Mouse (Mus musculus) CH12.LX (cell line): ENCODE measurements at regions not wholly inside any gene's neighbourhood (a gene's known extent, or its start where the extent isn't known, plus 50 kb on each side); places are given as distances from the start of the nearest gene placed in this dataset.
A peak's percentile ranks its signal among the peaks of the same experiment; 100 is the strongest.

Experiments used
- DNase-seq: peaks from one replicate; pipeline ENCODE4 v3.0.0-alpha.2; 2013; ENCODE audit errors: extremely low read depth
- H3K27ac ChIP-seq: 2 replicates; pipeline ENCODE4 v1.5.1; 2012; ENCODE audit warnings: low read depth, mild to moderate bottlenecking, control low read depth, moderate library complexity; ENCODE audit not compliant: insufficient read depth
- H3K27me3 ChIP-seq: replicated peaks from 2 replicates; pipeline ENCODE3; 2012; ENCODE audit warnings: inconsistent platforms
- H3K36me3 ChIP-seq, 2 experiments: replicated peaks in 1 of 2; 2 replicates each; pipeline versions ENCODE3 to v1.6.1; 2012; ENCODE audit warnings: inconsistent platforms in 1 of 2, low read length in 1 of 2, mild to moderate bottlenecking in 1 of 2, mixed read lengths in 1 of 2, moderate library complexity in 1 of 2; ENCODE audit not compliant: control insufficient read depth in 1 of 2, insufficient read depth in 1 of 2
- H3K4me1 ChIP-seq, 2 experiments: 2 replicates each; pipeline ENCODE4 v1.6.1; 2012; ENCODE audit warnings: inconsistent platforms in 1 of 2, moderate library complexity in 1 of 2; ENCODE audit not compliant: insufficient read depth in 2 of 2, control insufficient read depth in 1 of 2
- H3K4me2 ChIP-seq: 2 replicates; pipeline ENCODE4 v1.6.1; 2012; ENCODE audit warnings: low read depth, mild to moderate bottlenecking, control low read depth; ENCODE audit not compliant: poor library complexity, insufficient read depth, severe bottlenecking
- H3K4me3 ChIP-seq, 3 experiments: fragments of 150-350 bp in 1 of 3; sonication (generic) in 1 of 3; replicated peaks in 1 of 3; 2 replicates each; pipeline versions ENCODE3 to v1.5.1; 2011 to 2012; ENCODE audit warnings: low read depth in 2 of 3, low read length in 2 of 3, mild to moderate bottlenecking in 2 of 3, moderate library complexity in 2 of 3, control low read depth in 1 of 3, improper control_type of control experiment in 1 of 3, inconsistent platforms in 1 of 3, mixed read lengths in 1 of 3; ENCODE audit not compliant: poor library complexity in 1 of 3
- H3K79me2 ChIP-seq: replicated peaks from 2 replicates; pipeline ENCODE4 v1.6.1; 2012; ENCODE audit warnings: mild to moderate bottlenecking, moderate library complexity; ENCODE audit not compliant: control insufficient read depth, poor library complexity, insufficient read depth, severe bottlenecking; ENCODE audit errors: extremely low read depth
- H3K9ac ChIP-seq: 2 replicates; pipeline ENCODE4 v1.6.1; 2012; ENCODE audit warnings: low read depth, mild to moderate bottlenecking, control low read depth, moderate library complexity; ENCODE audit not compliant: insufficient read depth
- H3K9me3 ChIP-seq: replicated peaks from 2 replicates; pipeline ENCODE3; 2012; ENCODE audit warnings: low read length, inconsistent platforms, mixed read lengths
- E2F4 ChIP-seq: IDR thresholded peaks from 2 replicates; pipeline ENCODE4 v1.6.1; 2011; ENCODE audit warnings: low read depth, low read length, improper control_type of control experiment; ENCODE audit not compliant: insufficient replicate concordance
- EP300 ChIP-seq: IDR thresholded peaks from 2 replicates; pipeline ENCODE4 v1.6.1; 2011; ENCODE audit warnings: low read length, improper control_type of control experiment
- IRF4 ChIP-seq: IDR thresholded peaks from 2 replicates; pipeline ENCODE4 v1.6.1; 2014; ENCODE audit warnings: low read depth, mild to moderate bottlenecking, inconsistent platforms, low read length, improper control_type of control experiment
- JUN ChIP-seq: IDR thresholded peaks from 2 replicates; pipeline ENCODE4 v1.6.1; 2011; ENCODE audit warnings: low read depth, mild to moderate bottlenecking, low read length, improper control_type of control experiment, moderate library complexity; ENCODE audit not compliant: insufficient read depth
- KAT2A ChIP-seq: IDR thresholded peaks from 2 replicates; pipeline ENCODE4 v1.6.1; 2012; ENCODE audit warnings: low read length, improper control_type of control experiment, inconsistent platforms; ENCODE audit not compliant: insufficient replicate concordance
- MYC ChIP-seq: IDR thresholded peaks from 2 replicates; pipeline ENCODE4 v1.6.1; 2011; ENCODE audit warnings: low read depth, mild to moderate bottlenecking, improper control_type of control experiment, low read length
- NELFE ChIP-seq: IDR thresholded peaks from 2 replicates; pipeline ENCODE4 v1.6.1; 2011; ENCODE audit warnings: low read depth, low read length, improper control_type of control experiment
- NRF1 ChIP-seq: IDR thresholded peaks from 2 replicates; pipeline ENCODE4 v1.6.1; 2014; ENCODE audit warnings: low read depth, mild to moderate bottlenecking, inconsistent platforms, low read length, improper control_type of control experiment, moderate library complexity
- POLR2A ChIP-seq: IDR thresholded peaks from 2 replicates; pipeline ENCODE4 v1.6.1; 2011; ENCODE audit warnings: low read depth, mild to moderate bottlenecking, improper control_type of control experiment, low read length
- POLR2AphosphoS2 ChIP-seq: IDR thresholded peaks from 2 replicates; pipeline ENCODE4 v1.6.1; 2011; ENCODE audit warnings: low read depth, low read length, improper control_type of control experiment
- RCOR1 ChIP-seq: conservative IDR thresholded peaks from 2 replicates; pipeline ENCODE4 v1.6.1; 2012; ENCODE audit warnings: low read depth, mild to moderate bottlenecking, inconsistent platforms, low read length, improper control_type of control experiment
- TBP ChIP-seq: conservative IDR thresholded peaks from 2 replicates; pipeline ENCODE4 v1.6.1; 2011; ENCODE audit warnings: low read depth, low read length, improper control_type of control experiment
- ZNF384 ChIP-seq: IDR thresholded peaks from 2 replicates; pipeline ENCODE4 v1.6.1; 2012; ENCODE audit warnings: low read depth, low read length, improper control_type of control experiment, inconsistent platforms
- dilution Hi-C: fragments of 300-500 bp; cut with MboI; formaldehyde crosslinking; loops from 2 replicates; pipeline ENCODE4 v1.14.3; 2020; ENCODE audit warnings: low sequenced_read_pairs; ENCODE audit not compliant: extremely low pct_unique_long_range_greater_than_20kb, extremely low pct_ligation_motif_present
- in situ Hi-C: fragments of 300-500 bp; cut with MboI; formaldehyde crosslinking; loops from 3 replicates; pipeline ENCODE4 v1.14.3; 2019; ENCODE audit warnings: low sequenced_read_pairs, low pct_ligation_motif_present, low pct_unique_long_range_greater_than_20kb, mixed read lengths

DNA sequence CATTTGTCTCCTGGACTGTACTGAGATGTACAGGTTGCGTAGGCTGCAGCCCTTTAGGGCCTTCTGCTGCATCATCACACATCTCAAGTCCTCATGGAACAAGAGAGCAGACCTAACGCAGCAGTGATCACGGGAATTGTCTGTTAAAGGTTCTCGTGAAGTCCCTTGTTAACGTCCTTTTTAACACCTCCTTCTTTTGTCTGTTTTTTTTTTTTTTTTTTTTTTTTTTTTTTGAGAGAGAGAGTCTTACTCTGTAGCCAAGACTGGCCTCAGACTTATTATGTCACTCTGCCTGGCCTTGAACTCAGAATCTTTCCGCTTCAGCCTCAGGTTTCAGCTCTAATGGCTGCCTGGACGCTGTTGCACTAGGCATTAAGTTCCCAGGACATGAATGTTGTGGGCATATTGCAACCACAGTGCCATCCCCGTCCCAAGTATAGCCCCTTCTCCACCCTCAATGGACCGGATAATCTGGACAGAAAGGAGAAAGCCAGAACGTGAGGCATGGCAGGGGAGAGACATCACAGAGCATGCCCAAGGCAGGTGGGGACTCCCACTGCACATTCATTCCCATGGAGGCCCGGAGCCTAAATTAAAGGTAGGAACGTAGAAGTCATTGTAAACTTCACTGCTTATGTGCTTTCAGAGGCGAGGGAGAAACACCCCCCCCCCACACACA lies 101.3 kb upstream of the Gm9887 start:
- Histone ChIP-seq H3K27me3 (no peaks in the 10 kb centered on the region), H3K9me3 (peaks cover 7% of the 10 kb centered on the region), H3K4me3 (peak overlapping the region; percentile 9 to 59 (median 25)), H3K4me2 (peak overlapping the region; percentile 60), H3K27ac (peak overlapping the region; percentile 30; the same call in 1 of the 2 replicates), H3K79me2 (peaks cover 3% of the 10 kb centered on the region; the same call in 1 of the 2 replicates), H3K4me1 (peaks cover 17 to 50% of the 10 kb centered on the region in 2 experiments), H3K36me3 (peaks cover 0 to 28% of the 10 kb centered on the region in 2 experiments), H3K9ac (peak overlapping the region; percentile 90)
- TF ChIP-seq ZNF384 (peak; percentile 81), EP300 (no peak), NRF1 (peak; percentile 57), RCOR1 (no peak)
- DNase-seq: no peak
- in situ Hi-C loops (no loop called here), dilution Hi-C loops (no loop called here)

DNA sequence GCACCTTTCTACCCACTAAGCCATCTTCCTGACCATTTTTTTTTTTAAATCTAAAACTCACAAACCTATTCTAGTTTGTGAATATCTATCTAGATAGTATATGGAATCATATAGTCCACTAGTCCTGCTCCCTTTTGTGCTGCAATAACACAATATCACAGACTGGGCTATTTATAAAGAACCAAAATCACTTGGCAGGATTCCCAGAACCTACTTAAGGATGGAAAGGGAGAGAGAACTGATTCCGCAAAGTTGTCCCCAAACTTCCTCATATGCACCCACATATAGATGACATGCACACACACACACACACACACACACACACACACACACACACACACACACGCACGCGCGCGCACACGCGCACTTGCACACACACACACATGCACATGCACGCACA lies 100.7 kb upstream of the Gm9887 start:
- no peak overlapping the region for H3K9ac ChIP-seq
- in situ Hi-C loops (no loop called here), dilution Hi-C loops (no loop called here)
- H3K4me3 ChIP-seq: peak overlapping the region in 1 of 3 experiments; percentile 25
- peaks cover 3% of the 10 kb centered on the region; the same call in 1 of the 2 replicates for H3K79me2 ChIP-seq
- no peaks in the 10 kb centered on the region for H3K27me3 ChIP-seq
- DNase-seq: no peak
- peaks cover 2 to 30% of the 10 kb centered on the region in 2 experiments for H3K36me3 ChIP-seq
- H3K9me3 ChIP-seq: peaks cover 7% of the 10 kb centered on the region
- TF ChIP-seq POLR2A (0 out of 2 replicates have a peak, but pooled peaks have one; percentile 3), E2F4 (no peak), KAT2A (no peak), NELFE (no peak)
- H3K27ac ChIP-seq: no peak overlapping the region
- H3K4me2 ChIP-seq: no peak overlapping the region
- peaks cover 19 to 54% of the 10 kb centered on the region in 2 experiments for H3K4me1 ChIP-seq

DNA sequence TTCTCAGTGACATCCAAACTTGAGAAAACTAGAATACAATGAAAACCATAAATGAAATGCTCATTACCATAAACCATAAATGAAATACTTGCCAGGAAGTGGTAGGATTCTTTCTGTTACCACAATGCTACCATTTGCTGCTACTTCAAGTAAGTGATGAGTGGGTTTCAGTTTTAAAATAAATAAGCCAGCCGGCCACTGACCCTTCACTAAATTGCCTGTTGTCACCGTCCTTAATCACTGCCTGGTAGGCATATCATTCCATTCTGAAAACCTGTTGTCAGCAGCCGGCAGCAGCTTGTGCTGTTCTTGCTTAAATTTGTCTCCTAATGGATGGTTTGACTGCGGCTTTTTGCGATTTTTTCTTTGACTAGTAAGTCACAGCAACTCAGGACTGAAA lies 99.6 kb upstream of the Gm9887 start:
- Histone ChIP-seq H3K9me3 (peaks cover 7% of the 10 kb centered on the region), H3K79me2 (peaks cover 3% of the 10 kb centered on the region; the same call in 1 of the 2 replicates)
- no peak for DNase-seq
- TF ChIP-seq JUN (no peak), IRF4 (peak; percentile 32; the same call in 1 of the 2 replicates), MYC (no peak), TBP (no peak), POLR2AphosphoS2 (peak; percentile 61; the same call in 1 of the 2 replicates), EP300 (peak; percentile 35; the same call in 1 of the 2 replicates)
- TF ChIP-seq, all 38 proteins: peak for 3
- no peak overlapping the region for H3K4me3 ChIP-seq
- peaks cover 29 to 54% of the 10 kb centered on the region in 2 experiments for H3K4me1 ChIP-seq
- no peak overlapping the region for H3K9ac ChIP-seq
- no peak overlapping the region for H3K4me2 ChIP-seq
- no peak overlapping the region for H3K27ac ChIP-seq
- peaks cover 2 to 32% of the 10 kb centered on the region in 2 experiments for H3K36me3 ChIP-seq
- dilution Hi-C loops (no loop called here), in situ Hi-C loops (no loop called here)
- H3K27me3 ChIP-seq: no peaks in the 10 kb centered on the region
